ENCODE assay signal across 22 mouse cellular contexts in the genomic region with DNA sequence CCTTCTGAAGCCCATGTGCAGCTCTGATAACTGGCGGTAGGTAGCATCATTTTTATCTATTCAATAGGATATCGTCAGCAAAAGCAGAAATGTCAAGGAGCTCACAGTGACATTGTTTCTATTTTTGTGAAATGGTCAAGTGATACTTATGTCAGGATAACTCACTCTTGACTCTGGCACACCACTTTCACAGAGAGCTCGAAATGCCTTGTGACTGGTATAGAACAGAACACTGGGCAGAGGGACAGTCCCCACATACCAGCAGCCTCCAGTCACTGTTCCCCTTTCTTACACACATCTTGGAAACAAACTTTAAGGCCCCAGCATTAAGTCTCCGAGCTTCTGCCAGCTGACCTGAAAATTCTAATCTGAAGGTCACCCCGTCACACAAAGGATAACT.
A peak's percentile ranks its signal among the peaks of the same experiment; 100 is the strongest.
DNase-seq lines count a peak whose midpoint lies in the region; ATAC-seq lines count a peak whose summit lies in the region.
"Had no signal": no experiment of that assay in that cellular context is flagged by ENCODE, and none has a peak within 500 bp of the region (broad histone marks: within the 10 kb centered on the region; RNA-seq: fewer than 3 reads in every experiment).

No protein-coding gene starts in this region.

- H3K36me3 ChIP-seq in heart, embryonic 13.5 days = no peaks in the 10 kb centered on the region
- H3K36me3 ChIP-seq in heart, embryonic 16.5 days (ENCODE audit: control insufficient read depth, insufficient read depth) = no peaks in the 10 kb centered on the region

- H3K4me2 ChIP-seq in heart, embryonic 13.5 days = peak overlapping the region; percentile 36
- peak overlapping the region; percentile 10; the same call in 1 of the 2 replicates for H3K4me2 ChIP-seq in heart, embryonic 16.5 days (ENCODE audit: low read depth, low read length)
- H3K4me2 ChIP-seq: hindbrain, embryonic 14.5 days had no signal

- peak; percentile 7 to 69 for DNase-seq in adrenal gland, adult (ENCODE audit: inconsistent age in 2 of 2, low spot score in 1 of 2)
- DNase-seq in adrenal gland, postnatal 4 days (ENCODE audit: low spot score in 2 of 2) = no peak
- DNase-seq in heart, adult 11 months = peak; percentile 43
- no peak for DNase-seq in heart, adult 18-20 months
- no peak for DNase-seq in heart, adult 9 months (ENCODE audit: low spot score in 2 of 2)
- no peak for DNase-seq in heart, adult 8-10 months (ENCODE audit: low spot score)
- DNase-seq: adrenal gland, postnatal 25 days; cerebellum, adult 18-20 months; cerebellum, adult 9-10 months; cerebellum, postnatal 14 days; gastrocnemius, postnatal 25 days; heart, postnatal 36 days; kidney, adult 18-20 months; kidney, adult 9 months had no signal

- no peak overlapping the region for H3K4me3 ChIP-seq in heart, embryonic 13.5 days
- no peak overlapping the region for H3K4me3 ChIP-seq in heart, embryonic 16.5 days (ENCODE audit: low read length)

- peak overlapping the region; percentile 72 for H3K27ac ChIP-seq in heart, embryonic 13.5 days (replicated peaks)
- H3K27ac ChIP-seq in heart, embryonic 16.5 days (ENCODE audit: low read length) = peak overlapping the region; percentile 71
- H3K27ac ChIP-seq: hindbrain, embryonic 14.5 days; hindbrain, postnatal 0 days had no signal

- ATAC-seq in heart, embryonic 13.5 days (ENCODE audit: extremely low read depth, insufficient number of reproducible peaks, low FRiP score, low TSS enrichment) = no peak
- peak; percentile 83; the same call in 1 of the 2 replicates for ATAC-seq in heart, embryonic 16.5 days (replicated peaks; ENCODE audit: extremely low read depth, insufficient read depth, low FRiP score)
- ATAC-seq: activated CD4-positive, CD25-positive, alpha-beta regulatory T cell, adult 4 months; forebrain, embryonic 14.5 days; hindbrain, postnatal 0 days; inflammation-experienced regulatory T-cells, adult 6 months; intestine, embryonic 16.5 days had no signal

- H3K9me3 ChIP-seq in heart, embryonic 13.5 days = no peaks in the 10 kb centered on the region
- H3K9me3 ChIP-seq in heart, embryonic 16.5 days (replicated peaks; ENCODE audit: control insufficient read depth, low read length) = no peaks in the 10 kb centered on the region

- 44% methylated on average over 5 of the region's 5 CpGs for WGBS in heart, embryonic 13.5 days
- 54% methylated on average over 5 of the region's 5 CpGs for WGBS in heart, embryonic 16.5 days

- H3K27me3 ChIP-seq in heart, embryonic 13.5 days (replicated peaks) = no peaks in the 10 kb centered on the region
- no peaks in the 10 kb centered on the region for H3K27me3 ChIP-seq in heart, embryonic 16.5 days (ENCODE audit: control insufficient read depth, insufficient read depth, low read length)

- no peak overlapping the region for H3K9ac ChIP-seq in heart, embryonic 13.5 days
- no peak overlapping the region for H3K9ac ChIP-seq in heart, embryonic 16.5 days (ENCODE audit: low read length)
- H3K9ac ChIP-seq: hindbrain, embryonic 14.5 days had no signal

- H3K4me1 ChIP-seq in heart, embryonic 13.5 days = peaks cover 26% of the 10 kb centered on the region
- peaks cover 11% of the 10 kb centered on the region for H3K4me1 ChIP-seq in heart, embryonic 16.5 days (ENCODE audit: control insufficient read depth, insufficient read depth, low read length)

Comparison
In these comparisons a context has a peak if more than half of its experiments do, and no peak if none do; other contexts are left out.
1. DNase-seq: peak in adrenal gland, adult (2 of 2) and heart, adult 11 months (single experiment); none in adrenal gland, postnatal 4 days (0 of 2), heart, adult 18-20 months (0 of 2), heart, adult 9 months (0 of 2) and heart, adult 8-10 months (single experiment).